Comparison of ENCODE assay signal across 27 mouse cellular contexts in the genomic region with DNA sequence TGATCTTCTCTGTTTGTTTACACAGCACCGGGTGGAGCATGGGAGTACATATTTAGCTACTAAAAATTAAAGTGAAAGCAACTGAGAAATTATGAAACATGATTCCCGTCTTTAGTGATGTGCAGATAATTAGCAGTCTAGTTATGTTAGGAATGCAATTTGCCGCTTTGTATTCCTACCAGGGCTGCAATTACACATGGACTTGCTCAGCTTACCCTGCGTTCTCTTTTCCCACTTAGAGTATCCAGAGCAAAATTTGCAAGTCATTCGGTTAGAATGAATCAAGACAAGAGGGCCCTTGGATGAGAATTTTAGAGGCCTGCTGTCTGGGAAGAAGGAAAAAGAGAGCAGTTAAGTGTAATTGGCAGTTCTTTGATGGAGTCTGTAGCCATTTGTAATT.
DNase-seq lines count a peak whose midpoint lies in the region; ATAC-seq and TF ChIP-seq lines count a peak whose summit lies in the region.
"Had no signal": no experiment of that assay in that cellular context is flagged by ENCODE, and none has a peak within 500 bp of the region (broad histone marks: within the 10 kb centered on the region; RNA-seq: fewer than 3 reads in every experiment).

No protein-coding gene starts in this region.

- ATAC-seq in forebrain, embryonic 12.5 days (ENCODE audit: low FRiP score): 0 out of 2 replicates have a peak, but pooled peaks have one; percentile 18
- no peak for ATAC-seq in forebrain, embryonic 16.5 days
- ATAC-seq in forebrain, postnatal 0 days: peak; percentile 42
- no peak for ATAC-seq in forebrain, embryonic 13.5 days
- ATAC-seq: hindbrain, postnatal 0 days; inflammation-experienced regulatory T-cells, adult 6 months; intestine, embryonic 16.5 days; Patski had no signal

- no peak overlapping the region for H3K4me2 ChIP-seq in forebrain, embryonic 12.5 days
- no peak overlapping the region for H3K4me2 ChIP-seq in forebrain, embryonic 16.5 days (ENCODE audit: low read length)
- no peak overlapping the region for H3K4me2 ChIP-seq in forebrain, postnatal 0 days (ENCODE audit: low read depth)
- no peak overlapping the region for H3K4me2 ChIP-seq in forebrain, embryonic 13.5 days
- H3K4me2 ChIP-seq: heart, embryonic 13.5 days; hindbrain, embryonic 14.5 days had no signal

- WGBS in forebrain, embryonic 12.5 days: 52% methylated on average over 5 of the region's 5 CpGs
- WGBS in forebrain, embryonic 16.5 days: 30% methylated on average over 5 of the region's 5 CpGs
- 32% methylated on average over 5 of the region's 5 CpGs for WGBS in forebrain, postnatal 0 days
- 51% methylated on average over 5 of the region's 5 CpGs for WGBS in forebrain, embryonic 13.5 days

- H3K9ac ChIP-seq in forebrain, embryonic 12.5 days: no peak overlapping the region
- no peak overlapping the region for H3K9ac ChIP-seq in forebrain, embryonic 16.5 days (replicated peaks; ENCODE audit: low read depth, low read length)
- no peak overlapping the region for H3K9ac ChIP-seq in forebrain, postnatal 0 days
- H3K9ac ChIP-seq in forebrain, embryonic 13.5 days: no peak overlapping the region
- H3K9ac ChIP-seq: heart, embryonic 13.5 days; hindbrain, embryonic 14.5 days had no signal

- H3K9me3 ChIP-seq in forebrain, embryonic 12.5 days: no peaks in the 10 kb centered on the region
- H3K9me3 ChIP-seq in forebrain, embryonic 16.5 days (ENCODE audit: control insufficient read depth, low read length): no peaks in the 10 kb centered on the region
- H3K9me3 ChIP-seq in forebrain, postnatal 0 days (ENCODE audit: low read length): no peaks in the 10 kb centered on the region
- H3K9me3 ChIP-seq in forebrain, embryonic 13.5 days (replicated peaks): no peaks in the 10 kb centered on the region
- H3K9me3 ChIP-seq: heart, embryonic 10.5 days; heart, embryonic 13.5 days had no signal

- no peak overlapping the region for H3K27ac ChIP-seq in forebrain, embryonic 12.5 days
- H3K27ac ChIP-seq in forebrain, embryonic 16.5 days (ENCODE audit: low read length): no peak overlapping the region
- no peak overlapping the region for H3K27ac ChIP-seq in forebrain, postnatal 0 days (ENCODE audit: low read depth, low read length)
- no peak overlapping the region for H3K27ac ChIP-seq in forebrain, embryonic 13.5 days
- H3K27ac ChIP-seq: gastrocnemius, adult 2 months; heart, embryonic 10.5 days; heart, embryonic 13.5 days; hindbrain, embryonic 14.5 days; hindbrain, postnatal 0 days had no signal

- no peaks in the 10 kb centered on the region for H3K27me3 ChIP-seq in forebrain, embryonic 12.5 days
- H3K27me3 ChIP-seq in forebrain, embryonic 16.5 days (replicated peaks; ENCODE audit: control insufficient read depth, insufficient read depth, low read length): no peaks in the 10 kb centered on the region
- H3K27me3 ChIP-seq in forebrain, postnatal 0 days (ENCODE audit: insufficient read depth, low read length): no peaks in the 10 kb centered on the region
- H3K27me3 ChIP-seq in forebrain, embryonic 13.5 days: no peaks in the 10 kb centered on the region
- H3K27me3 ChIP-seq: heart, embryonic 13.5 days had no signal

- H3K36me3 ChIP-seq in forebrain, embryonic 12.5 days (replicated peaks): no peaks in the 10 kb centered on the region
- no peaks in the 10 kb centered on the region for H3K36me3 ChIP-seq in forebrain, embryonic 16.5 days (ENCODE audit: control insufficient read depth, insufficient read depth)
- no peaks in the 10 kb centered on the region for H3K36me3 ChIP-seq in forebrain, postnatal 0 days (ENCODE audit: insufficient read depth)
- no peaks in the 10 kb centered on the region for H3K36me3 ChIP-seq in forebrain, embryonic 13.5 days (ENCODE audit: poor library complexity, severe bottlenecking)
- H3K36me3 ChIP-seq: heart, embryonic 10.5 days; heart, embryonic 13.5 days had no signal

- TF ChIP-seq CTCF in forebrain, postnatal 0 days (IDR thresholded peaks at IDR 0.05; ENCODE audit: low read depth): no peak

- peaks cover 3% of the 10 kb centered on the region; the same call in 1 of the 2 replicates for H3K4me1 ChIP-seq in forebrain, embryonic 12.5 days
- H3K4me1 ChIP-seq in forebrain, embryonic 16.5 days (replicated peaks; ENCODE audit: control insufficient read depth, insufficient read depth, low read length): 0 out of 2 replicates have a peak, but pooled peaks cover 1% of the 10 kb centered on the region
- H3K4me1 ChIP-seq in forebrain, postnatal 0 days (ENCODE audit: insufficient read depth): no peaks in the 10 kb centered on the region
- H3K4me1 ChIP-seq in forebrain, embryonic 13.5 days: 0 out of 2 replicates have a peak, but pooled peaks cover 6% of the 10 kb centered on the region
- H3K4me1 ChIP-seq: heart, embryonic 10.5 days; heart, embryonic 13.5 days had no signal

- no peak overlapping the region for H3K4me3 ChIP-seq in forebrain, embryonic 12.5 days (replicated peaks)
- H3K4me3 ChIP-seq in forebrain, embryonic 16.5 days (replicated peaks; ENCODE audit: low read length): no peak overlapping the region
- no peak overlapping the region for H3K4me3 ChIP-seq in forebrain, postnatal 0 days (ENCODE audit: low read depth, low read length)
- H3K4me3 ChIP-seq in forebrain, embryonic 13.5 days: no peak overlapping the region
- H3K4me3 ChIP-seq: gastrocnemius, adult 2 months; heart, embryonic 10.5 days; heart, embryonic 13.5 days had no signal

- DNase-seq in forebrain, postnatal 0 days: peak; percentile 7
- DNase-seq in retina, postnatal 1 day: peak; percentile 5
- DNase-seq in retina, embryonic 14.5 days (ENCODE audit: low spot score): no peak
- DNase-seq in thymus, postnatal 14 days: no peak
- DNase-seq in heart, adult 9 months (ENCODE audit: low spot score in 2 of 2): no peak
- DNase-seq: adrenal gland, postnatal 10 days; adrenal gland, postnatal 36 days; cerebellum, adult 11-12 months; cerebellum, adult 8-10 months; cerebellum, postnatal 10 days; cerebellum, postnatal 36 days; gastrocnemius, adult 2 months; gastrocnemius, postnatal 14 days; heart, adult 11 months; heart, postnatal 14 days; heart, postnatal 4 days; kidney, adult 18-20 months had no signal

Comparison
In these comparisons a context has a peak if more than half of its experiments do, and no peak if none do; other contexts are left out.
1. ATAC-seq: peak in forebrain, embryonic 12.5 days (single experiment) and forebrain, postnatal 0 days (single experiment); none in forebrain, embryonic 16.5 days (single experiment) and forebrain, embryonic 13.5 days (single experiment).
2. DNase-seq: peak in forebrain, postnatal 0 days (single experiment) and retina, postnatal 1 day (single experiment); none in retina, embryonic 14.5 days (single experiment), thymus, postnatal 14 days (single experiment) and heart, adult 9 months (0 of 2).